Comparison of ENCODE assay signal across 8 mouse cellular contexts in genomic region chr10:94147756-94148531, GRCm38 (mm10). TPM values are rescaled to one million over a fixed set of nuclear protein-coding genes. Genes with fewer than 3 reads are reported as not detected.
DNase-seq lines count a peak whose midpoint lies in the region; ATAC-seq and TF ChIP-seq lines count a peak whose summit lies in the region.

Gene Nr2c1, plus strand, starts transcription at chr10:94148023.

- peaks cover 3% of the 10 kb centered on the region; the same call in 1 of the 2 replicates for H3K4me1 ChIP-seq in hindbrain, embryonic 11.5 days (replicated peaks; ENCODE audit: control insufficient read depth, insufficient read depth, low read length)
- peaks cover 16% of the 10 kb centered on the region; the same call in 1 of the 2 replicates for H3K4me1 ChIP-seq in lung, postnatal 0 days (ENCODE audit: insufficient read depth, low read depth, low read length)

- H3K4me2 ChIP-seq in hindbrain, embryonic 11.5 days (replicated peaks; ENCODE audit: low read depth, low read length) = peak within 1 kb of the TSS; percentile 55
- peak within 1 kb of the TSS; percentile 79 for H3K4me2 ChIP-seq in lung, postnatal 0 days (replicated peaks; ENCODE audit: low read depth, low read length)

- H3K27me3 ChIP-seq in hindbrain, embryonic 11.5 days (ENCODE audit: control insufficient read depth, insufficient read depth, low read length) = no peaks in the 10 kb centered on the region
- no peaks in the 10 kb centered on the region for H3K27me3 ChIP-seq in lung, postnatal 0 days (replicated peaks; ENCODE audit: insufficient read depth, low read length)

- H3K9me3 ChIP-seq in hindbrain, embryonic 11.5 days (ENCODE audit: control insufficient read depth, low read length) = no peaks in the 10 kb centered on the region
- H3K9me3 ChIP-seq in lung, postnatal 0 days (ENCODE audit: low read length) = no peaks in the 10 kb centered on the region

- H3K27ac ChIP-seq in hindbrain, embryonic 11.5 days (ENCODE audit: low read depth, low read length) = peak within 1 kb of the TSS; percentile 68
- H3K27ac ChIP-seq in lung, postnatal 0 days (ENCODE audit: low read length) = peak within 1 kb of the TSS; percentile 97

- H3K36me3 ChIP-seq in hindbrain, embryonic 11.5 days (ENCODE audit: control insufficient read depth, insufficient read depth, low read length) = no peaks in the 10 kb centered on the region
- no peaks in the 10 kb centered on the region for H3K36me3 ChIP-seq in lung, postnatal 0 days (ENCODE audit: insufficient read depth, low read length)

- no peak for TF ChIP-seq EP300 in lung, postnatal 0 days (IDR thresholded peaks at IDR 0.05)

- H3K4me3 ChIP-seq in hindbrain, embryonic 11.5 days (ENCODE audit: low read depth, low read length) = peak within 1 kb of the TSS; percentile 76
- H3K4me3 ChIP-seq in lung, postnatal 0 days (ENCODE audit: low read depth, low read length) = peak within 1 kb of the TSS; percentile 92

- DNase-seq in MN1 (ENCODE audit: low spot score) = peak; percentile 89
- peak; percentile 92 for DNase-seq in cerebellum, adult 8-10 months
- peak; percentile 79 to 93 for DNase-seq in frontal cortex, adult 2 months (ENCODE audit: extremely low spot score in 1 of 2, low spot score in 1 of 2)
- DNase-seq in hindbrain, embryonic 11.5 days (ENCODE audit: low spot score) = peak; percentile 93
- peak; percentile 89 to 93 for DNase-seq in layer of hippocampus, postnatal 10 days (ENCODE audit: low spot score in 2 of 2)
- peak; percentile 95 for DNase-seq in lung, postnatal 0 days (ENCODE audit: low spot score)
- DNase-seq in ovary, postnatal 10 days (ENCODE audit: low spot score) = peak; percentile 74
- DNase-seq in thymus, postnatal 0 days (ENCODE audit: low spot score) = peak; percentile 64

- TF ChIP-seq CTCF in lung, postnatal 0 days (IDR thresholded peaks at IDR 0.05) = peak; percentile 80

- peak; percentile 94 for ATAC-seq in hindbrain, embryonic 11.5 days (ENCODE audit: low FRiP score)
- ATAC-seq in lung, postnatal 0 days = peak; percentile 94

- 1% methylated on average over 62 of the region's 64 CpGs for WGBS in hindbrain, embryonic 11.5 days
- 2% methylated on average over 64 of the region's 64 CpGs for WGBS in lung, postnatal 0 days

- peak within 1 kb of the TSS; percentile 82 for H3K9ac ChIP-seq in hindbrain, embryonic 11.5 days (ENCODE audit: low read depth, low read length)
- peak within 1 kb of the TSS; percentile 95 for H3K9ac ChIP-seq in lung, postnatal 0 days (replicated peaks; ENCODE audit: low read depth)

RNA-seq across cellular contexts. Expression of gene Nr2c1, which starts in this region (rescaled TPM):
- polyA plus RNA-seq in frontal cortex, adult 2 months (2012; rRNA removed) = 8.6 and 9.2 TPM in 2 replicates
- polyA plus RNA-seq in hindbrain, embryonic 11.5 days (2014; fragmentation: Nextera tagmentation; extraction: Ambion mirVana) = 12.3 and 14.3 TPM in 2 replicates
- total RNA-seq in layer of hippocampus, postnatal 10 days (2021) = 1 to 10 TPM; 7.3 to 7.8 TPM
- 5.4 TPM in 2 replicates for polyA plus RNA-seq in lung, postnatal 0 days (2015; fragmentation: Nextera tagmentation; extraction: Ambion mirVana)
- polyA plus RNA-seq in thymus, postnatal 0 days (2015; fragmentation: Nextera tagmentation; extraction: Ambion mirVana) = 6.4 and 7.1 TPM in 2 replicates

Comparison
In these comparisons a context has a peak if more than half of its experiments do, and no peak if none do; other contexts are left out.
1. Peak in every context shown above with its lines: DNase-seq, ATAC-seq, H3K4me3 ChIP-seq and H3K27ac ChIP-seq.